Mouse (Mus musculus) liver, postnatal 0 days (tissue): Measurements from ENCODE around the gene Usp36.

Experiments used
- CTCF ChIP-seq: sonication (generic); IDR thresholded peaks from 2 replicates; pipeline ENCODE4 v1.5.1; 2016; ENCODE audit warnings: antibody characterized with exemption, low read depth
- EP300 ChIP-seq: IDR thresholded peaks from 2 replicates; pipeline ENCODE4 v1.6.1; 2016; ENCODE audit warnings: antibody characterized with exemption, low read depth, mild to moderate bottlenecking

DNA sequence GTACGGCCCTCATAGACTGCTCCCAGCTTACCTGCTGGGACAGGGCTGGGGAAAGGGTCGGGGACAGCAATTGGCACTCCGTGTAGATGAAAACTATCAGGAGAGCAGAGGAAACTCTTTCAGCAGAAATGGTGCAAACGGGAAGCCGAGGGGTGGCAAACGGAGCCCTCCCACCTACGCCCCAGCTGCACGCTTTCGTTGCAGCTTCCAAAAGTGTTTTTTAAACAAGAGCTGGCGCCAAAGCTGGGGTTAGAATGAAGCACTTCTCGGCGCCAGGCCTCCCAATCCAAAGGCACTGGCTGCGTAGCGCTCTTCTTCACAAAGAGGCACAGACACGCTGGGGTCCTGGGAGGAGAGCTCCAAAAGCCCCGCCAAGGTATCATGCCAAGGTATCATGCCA lies 40.7 kb upstream of the Usp36 start:
- TF ChIP-seq EP300 (no peak), CTCF (no peak)
